Mouse (Mus musculus): ENCODE measurements at regions not wholly inside any gene's neighbourhood (a gene's known extent, or its start where the extent isn't known, plus 50 kb on each side); places are given as distances from the start of the nearest gene placed in this dataset.
"Not testable (repeated sequence)": the region's sequence is repeated elsewhere in the genome, so short reads cannot be mapped to it uniquely, and the experiment has no call there.

- DNase-seq (ENCODE audit: low spot score in 2 of 2): no peak
These were observed 134.1 kb upstream of the Gadl1 start for GRCm38 (mm10) chr9:115775112-115775511.

- no peak for DNase-seq (ENCODE audit: low spot score in 2 of 2)
These were observed 133.4 kb upstream of the Gadl1 start for GRCm38 (mm10) chr9:115775858-115776257.

GRCm38 (mm10) chr9:115777097-115777864 lies 132.0 kb upstream of the Gadl1 start:
- DNase-seq (ENCODE audit: low spot score in 2 of 2): no peak

GRCm38 (mm10) chr9:115778862-115779261 lies 130.4 kb upstream of the Gadl1 start:
- DNase-seq (ENCODE audit: low spot score in 2 of 2): no peak

GRCm38 (mm10) chr9:115799330-115799729 lies 109.9 kb upstream of the Gadl1 start:
- no peak for DNase-seq (ENCODE audit: low spot score in 2 of 2)

GRCm38 (mm10) chr9:115800624-115801023 lies 108.6 kb upstream of the Gadl1 start:
- DNase-seq (ENCODE audit: low spot score in 2 of 2): no peak

GRCm38 (mm10) chr9:115803071-115803470 lies 106.2 kb upstream of the Gadl1 start:
- DNase-seq (ENCODE audit: low spot score in 2 of 2): no peak

GRCm38 (mm10) chr9:115805224-115805623 lies 104.0 kb upstream of the Gadl1 start:
- no peak for DNase-seq (ENCODE audit: low spot score in 2 of 2)

- DNase-seq (ENCODE audit: low spot score in 2 of 2): no peak
These were observed 103.1 kb upstream of the Gadl1 start for GRCm38 (mm10) chr9:115806018-115806702.

- no peak for DNase-seq (ENCODE audit: low spot score in 2 of 2)
These were observed 69.1 kb upstream of the Gadl1 start for GRCm38 (mm10) chr9:115840186-115840585.

GRCm38 (mm10) chr9:115840791-115841190 lies 68.5 kb upstream of the Gadl1 start:
- DNase-seq (ENCODE audit: low spot score in 2 of 2): no peak

GRCm38 (mm10) chr9:115841684-115842083 lies 67.6 kb upstream of the Gadl1 start:
- no peak for DNase-seq (ENCODE audit: low spot score in 2 of 2)

- DNase-seq (ENCODE audit: low spot score in 2 of 2): no peak
These were observed 64.9 kb upstream of the Gadl1 start for GRCm38 (mm10) chr9:115844340-115844739.

GRCm38 (mm10) chr9:115845091-115845490 lies 64.2 kb upstream of the Gadl1 start:
- DNase-seq (ENCODE audit: low spot score in 2 of 2): no peak

- DNase-seq (ENCODE audit: low spot score in 2 of 2): no peak
These were observed 61.8 kb upstream of the Gadl1 start for GRCm38 (mm10) chr9:115847289-115848074.

- DNase-seq (ENCODE audit: low spot score in 2 of 2): not testable (repeated sequence)
These were observed 55.9 kb upstream of the Gadl1 start for GRCm38 (mm10) chr9:115853210-115853842.

- DNase-seq (ENCODE audit: low spot score in 2 of 2): no peak
These were observed 52.0 kb upstream of the Gadl1 start for GRCm38 (mm10) chr9:115857301-115857700.

- DNase-seq (ENCODE audit: low spot score in 2 of 2): no peak
These were observed 50.4 kb upstream of the Gadl1 start for GRCm38 (mm10) chr9:115858848-115859247.
